Mouse (Mus musculus) intestine, embryonic 15.5 days (tissue): ENCODE data around the gene Ccdc185. TPM values are rescaled to one million over a fixed set of nuclear protein-coding genes. Genes with fewer than 3 reads are reported as not detected.

Source experiments
- ATAC-seq: fragments of 200-750 bp; cut with Nextera tagmentation; 2 replicates; pipeline ENCODE4 v1.8.0; 2017; ENCODE audit warnings: moderate TSS enrichment, moderate library complexity
- H3K27ac ChIP-seq: fragments of 300-500 bp; sonication (generic); 2 replicates; pipeline ENCODE4 v1.5.1; 2015; ENCODE audit warnings: mild to moderate bottlenecking, inconsistent platforms
- H3K27me3 ChIP-seq: fragments of 300-500 bp; sonication (generic); replicated peaks from 2 replicates; pipeline ENCODE4 v1.6.1; 2015; ENCODE audit warnings: inconsistent platforms
- H3K36me3 ChIP-seq: fragments of 300-500 bp; sonication (generic); 2 replicates; pipeline ENCODE4 v1.6.1; 2015; ENCODE audit warnings: inconsistent platforms
- H3K4me1 ChIP-seq: fragments of 300-500 bp; sonication (generic); replicated peaks from 2 replicates; pipeline ENCODE4 v1.6.1; 2015; ENCODE audit warnings: inconsistent platforms
- H3K4me2 ChIP-seq: fragments of 300-500 bp; sonication (generic); replicated peaks from 2 replicates; pipeline ENCODE4 v1.6.1; 2015; ENCODE audit warnings: mild to moderate bottlenecking, inconsistent platforms
- H3K4me3 ChIP-seq: fragments of 300-500 bp; sonication (generic); replicated peaks from 2 replicates; pipeline ENCODE4 v1.5.1; 2015; ENCODE audit warnings: inconsistent platforms
- H3K9ac ChIP-seq: fragments of 300-500 bp; sonication (generic); 2 replicates; pipeline ENCODE4 v1.6.1; 2015; ENCODE audit warnings: inconsistent platforms
- H3K9me3 ChIP-seq: fragments of 300-500 bp; sonication (generic); 2 replicates; pipeline ENCODE4 v1.6.1; 2016; ENCODE audit warnings: inconsistent platforms
- WGBS: fragments of 180-500 bp; shearing (Covaris S2); methylation state at CpG from one replicate; pipeline ENCODE4 v1.1.7; 2015; 5-methylcytosine and 5-hydroxymethylcytosine counted together
- polyA plus RNA-seq: library from polyadenylated mRNA; unstranded; fragments of >200 nt; fragmentation: Nextera tagmentation; extraction: Ambion mirVana; gene quantifications from 2 replicates; pipeline ENCODE4 v1.2.1, GENCODE M21; 2015

Gene Ccdc185
- polyA plus RNA-seq, 1 experiment from 2014 or later = not detected

DNA sequence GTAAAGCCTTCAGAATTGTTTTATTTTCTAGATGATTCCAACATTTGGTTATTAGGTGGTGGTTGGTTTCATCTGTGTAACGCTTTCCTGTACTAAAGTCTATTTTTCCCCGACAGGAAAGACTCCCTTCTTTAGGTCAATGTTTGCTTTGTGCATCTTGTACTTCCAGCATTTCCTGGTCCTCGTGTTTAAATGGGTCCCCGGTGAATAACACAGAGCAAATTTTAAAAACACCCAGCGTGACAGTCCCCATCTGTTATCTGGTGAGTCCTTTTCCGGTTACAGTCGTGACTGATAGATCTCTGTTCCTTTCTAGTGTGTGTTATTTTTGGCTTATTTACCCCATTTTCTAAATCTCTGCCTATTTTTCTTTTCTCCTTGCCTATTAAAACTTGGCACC lies 16.3 kb downstream of the Ccdc185 start:
- no peak for ATAC-seq
- WGBS = 14% methylated on average over 7 of the region's 7 CpGs

DNA sequence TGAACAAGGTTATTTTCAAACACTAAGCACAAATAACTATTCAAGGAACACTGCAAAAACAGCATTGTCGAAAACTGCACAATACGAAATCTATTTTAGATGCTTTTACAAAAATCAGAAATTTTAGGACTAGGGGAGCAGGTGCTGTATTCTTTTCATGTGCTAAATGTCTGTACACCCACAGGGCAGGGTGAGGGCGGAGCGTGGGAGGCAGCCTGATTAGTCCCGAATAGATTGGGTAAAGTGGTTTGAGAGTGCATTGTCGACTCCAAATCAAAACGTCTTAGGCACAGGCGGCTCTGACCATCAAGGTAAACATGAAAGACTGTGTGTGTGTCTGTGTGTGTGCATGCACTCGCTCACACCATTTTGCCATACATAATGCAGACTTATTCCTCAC lies 20.0 kb downstream of the Ccdc185 start:
- H3K27me3 ChIP-seq = no peaks in the 10 kb centered on the region
- ATAC-seq = no peak
- H3K9ac ChIP-seq = no peak overlapping the region
- H3K9me3 ChIP-seq = no peaks in the 10 kb centered on the region
- no peak overlapping the region for H3K27ac ChIP-seq
- no peak overlapping the region for H3K4me3 ChIP-seq
- no peaks in the 10 kb centered on the region for H3K4me1 ChIP-seq
- H3K36me3 ChIP-seq = no peaks in the 10 kb centered on the region
- no peak overlapping the region for H3K4me2 ChIP-seq
- WGBS = 82% methylated on average over 9 of the region's 9 CpGs

More for the DNA sequence above, 16.3 kb downstream of the Ccdc185 start:
- Histone ChIP-seq H3K4me3 (no peak overlapping the region), H3K27me3 (no peaks in the 10 kb centered on the region), H3K27ac (no peak overlapping the region), H3K36me3 (no peaks in the 10 kb centered on the region), H3K9ac (no peak overlapping the region), H3K4me2 (no peak overlapping the region), H3K4me1 (peaks cover 3% of the 10 kb centered on the region; the same call in 1 of the 2 replicates), H3K9me3 (no peaks in the 10 kb centered on the region)

DNA sequence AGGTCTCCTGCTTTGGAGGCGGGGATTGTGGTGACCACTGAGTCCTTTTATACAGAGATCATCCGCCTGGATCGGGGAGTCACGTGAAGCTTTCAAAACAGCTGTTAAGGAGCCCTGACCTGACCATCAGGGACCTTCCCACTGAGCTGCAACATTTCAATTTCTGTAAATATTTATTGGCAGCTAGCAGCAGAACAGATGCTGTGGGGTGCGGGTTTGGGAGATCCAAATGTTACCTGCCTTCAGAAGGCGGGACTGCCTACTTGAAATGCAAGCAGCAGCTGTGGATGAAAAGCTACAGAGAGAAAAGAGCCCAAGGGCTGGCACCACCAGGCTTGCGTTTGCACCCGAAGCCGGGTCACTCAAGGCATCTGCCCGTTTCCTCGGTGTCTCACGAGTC lies 21.4 kb downstream of the Ccdc185 start:
- no peak overlapping the region for H3K4me3 ChIP-seq
- WGBS = 48% methylated on average over 12 of the region's 12 CpGs
- no peaks in the 10 kb centered on the region for H3K27me3 ChIP-seq
- no peak overlapping the region for H3K9ac ChIP-seq
- no peak for ATAC-seq
- H3K27ac ChIP-seq = no peak overlapping the region
- H3K9me3 ChIP-seq = no peaks in the 10 kb centered on the region
- H3K4me2 ChIP-seq = no peak overlapping the region
- H3K4me1 ChIP-seq = no peaks in the 10 kb centered on the region
- H3K36me3 ChIP-seq = no peaks in the 10 kb centered on the region

DNA sequence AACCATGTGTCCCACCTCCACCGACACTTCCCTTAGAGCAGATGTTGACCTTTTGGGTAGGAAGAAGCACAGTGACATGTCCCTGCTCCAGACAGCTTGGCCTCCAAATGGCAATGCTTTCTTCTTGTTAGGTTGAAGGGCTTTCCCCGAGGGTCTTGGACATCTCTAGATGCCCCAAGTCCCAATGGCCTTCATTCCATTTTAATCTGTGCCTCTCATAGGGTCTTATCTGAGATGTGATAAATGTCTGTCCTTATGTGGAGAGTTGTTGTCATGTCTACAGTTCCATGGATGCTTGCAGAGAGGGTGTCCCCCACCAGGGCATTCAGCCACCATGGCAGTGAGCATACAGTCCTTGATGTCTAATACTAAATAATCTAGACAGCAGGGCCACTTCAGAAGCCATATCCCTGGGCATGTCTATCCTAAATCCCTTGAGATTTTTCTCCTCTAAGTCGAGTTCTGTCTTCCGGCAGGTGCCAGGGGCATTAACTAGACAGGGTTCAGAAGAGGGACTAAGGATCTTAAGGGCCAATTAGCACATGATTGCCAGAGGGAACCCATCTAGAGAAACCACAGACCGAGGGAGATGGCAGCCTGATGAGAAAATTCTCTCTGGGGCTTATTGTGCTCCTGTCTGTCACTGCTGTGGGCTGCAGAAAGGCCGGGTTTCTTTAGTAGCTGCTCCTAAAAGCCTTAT lies 34.6 kb downstream of the Ccdc185 start:
- Histone ChIP-seq H3K4me1 (no peaks in the 10 kb centered on the region), H3K4me3 (no peak overlapping the region), H3K27me3 (no peaks in the 10 kb centered on the region), H3K9me3 (no peaks in the 10 kb centered on the region), H3K4me2 (no peak overlapping the region), H3K36me3 (no peaks in the 10 kb centered on the region), H3K9ac (no peak overlapping the region), H3K27ac (no peak overlapping the region)
- ATAC-seq = no peak
- WGBS = 78% methylated on average over 6 of the region's 6 CpGs

DNA sequence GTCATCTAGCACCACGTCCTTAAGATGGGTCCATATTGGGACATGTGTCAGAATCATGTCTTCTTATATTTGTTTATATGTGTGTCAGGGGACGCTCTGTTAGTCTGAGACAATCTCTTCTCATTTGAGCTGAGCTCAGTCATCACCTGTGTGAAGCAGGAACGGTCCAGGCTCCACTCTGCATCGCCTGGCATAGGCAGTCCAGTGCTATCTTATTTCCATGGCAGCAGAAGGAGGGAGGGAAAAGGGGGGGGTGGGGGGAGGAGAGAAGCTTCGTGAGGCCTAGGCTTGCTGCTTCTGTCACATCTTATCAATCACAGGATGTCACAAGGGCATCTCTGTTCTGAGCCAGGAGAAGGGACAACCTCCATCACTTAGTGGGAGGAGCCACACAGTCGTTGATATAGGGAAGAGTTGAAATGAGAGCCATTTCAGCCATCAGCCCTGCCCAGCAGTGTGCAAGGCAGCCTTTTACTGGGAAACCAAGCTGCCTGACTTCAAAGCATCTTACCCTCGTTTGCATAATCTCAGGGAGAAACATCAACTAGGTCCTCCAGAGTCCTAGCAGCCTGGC lies 37.5 kb downstream of the Ccdc185 start:
- H3K4me1 ChIP-seq = no peaks in the 10 kb centered on the region
- 32% methylated on average over 7 of the region's 7 CpGs for WGBS
- H3K36me3 ChIP-seq = no peaks in the 10 kb centered on the region
- no peaks in the 10 kb centered on the region for H3K9me3 ChIP-seq
- no peak for ATAC-seq
- H3K4me3 ChIP-seq = no peak overlapping the region
- H3K4me2 ChIP-seq = no peak overlapping the region
- H3K9ac ChIP-seq = no peak overlapping the region
- H3K27me3 ChIP-seq = no peaks in the 10 kb centered on the region
- no peak overlapping the region for H3K27ac ChIP-seq

DNA sequence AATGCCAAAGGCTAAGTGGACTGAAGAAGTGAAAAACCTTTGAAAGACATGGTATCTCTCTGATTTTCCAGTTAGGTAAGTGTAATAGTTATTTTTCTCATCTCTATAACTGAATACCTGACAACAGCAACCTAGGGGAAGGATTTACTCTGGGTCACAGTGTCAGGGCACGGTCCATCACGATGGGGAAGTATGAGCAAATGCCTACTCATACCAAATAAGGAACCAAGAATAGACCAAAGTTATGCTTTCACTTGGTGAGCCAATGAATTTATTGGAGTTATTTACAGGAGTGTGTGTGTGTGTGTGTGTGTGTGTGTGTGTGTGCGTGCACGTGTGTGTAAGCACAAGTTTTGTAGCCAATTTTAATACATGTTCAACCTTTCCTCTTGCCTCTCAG lies 41.5 kb downstream of the Ccdc185 start:
- WGBS = 95% methylated on average over 4 of the region's 4 CpGs
- Histone ChIP-seq H3K27me3 (no peaks in the 10 kb centered on the region), H3K4me2 (no peak overlapping the region), H3K4me3 (no peak overlapping the region), H3K36me3 (no peaks in the 10 kb centered on the region), H3K27ac (no peak overlapping the region), H3K9me3 (no peaks in the 10 kb centered on the region), H3K4me1 (no peaks in the 10 kb centered on the region), H3K9ac (no peak overlapping the region)
- ATAC-seq = no peak

DNA sequence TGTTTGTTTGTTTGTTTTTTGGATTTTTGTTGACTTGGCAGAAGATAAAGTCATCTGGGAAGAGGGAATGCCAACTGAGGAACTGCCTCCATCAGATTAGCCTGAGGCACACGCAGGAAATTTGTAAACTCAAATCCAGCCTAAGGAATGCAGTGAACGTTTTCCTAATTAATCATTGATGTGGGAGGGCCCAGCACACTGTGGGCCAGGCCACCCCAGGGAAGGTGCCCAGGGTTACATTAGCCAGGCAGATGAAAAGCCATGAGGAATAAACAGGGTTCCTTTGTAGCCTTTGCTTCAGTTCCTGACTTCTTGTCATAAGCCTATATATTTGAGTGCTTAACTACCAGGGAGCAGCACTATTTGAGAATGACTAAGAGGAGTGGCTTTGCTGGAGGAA lies 44.1 kb downstream of the Ccdc185 start:
- H3K36me3 ChIP-seq = no peaks in the 10 kb centered on the region
- H3K27ac ChIP-seq = no peak overlapping the region
- H3K27me3 ChIP-seq = no peaks in the 10 kb centered on the region
- no peaks in the 10 kb centered on the region for H3K4me1 ChIP-seq
- no peak overlapping the region for H3K4me3 ChIP-seq
- 26% methylated on average over 2 of the region's 2 CpGs for WGBS
- H3K4me2 ChIP-seq = no peak overlapping the region
- ATAC-seq = no peak
- no peaks in the 10 kb centered on the region for H3K9me3 ChIP-seq
- H3K9ac ChIP-seq = no peak overlapping the region

DNA sequence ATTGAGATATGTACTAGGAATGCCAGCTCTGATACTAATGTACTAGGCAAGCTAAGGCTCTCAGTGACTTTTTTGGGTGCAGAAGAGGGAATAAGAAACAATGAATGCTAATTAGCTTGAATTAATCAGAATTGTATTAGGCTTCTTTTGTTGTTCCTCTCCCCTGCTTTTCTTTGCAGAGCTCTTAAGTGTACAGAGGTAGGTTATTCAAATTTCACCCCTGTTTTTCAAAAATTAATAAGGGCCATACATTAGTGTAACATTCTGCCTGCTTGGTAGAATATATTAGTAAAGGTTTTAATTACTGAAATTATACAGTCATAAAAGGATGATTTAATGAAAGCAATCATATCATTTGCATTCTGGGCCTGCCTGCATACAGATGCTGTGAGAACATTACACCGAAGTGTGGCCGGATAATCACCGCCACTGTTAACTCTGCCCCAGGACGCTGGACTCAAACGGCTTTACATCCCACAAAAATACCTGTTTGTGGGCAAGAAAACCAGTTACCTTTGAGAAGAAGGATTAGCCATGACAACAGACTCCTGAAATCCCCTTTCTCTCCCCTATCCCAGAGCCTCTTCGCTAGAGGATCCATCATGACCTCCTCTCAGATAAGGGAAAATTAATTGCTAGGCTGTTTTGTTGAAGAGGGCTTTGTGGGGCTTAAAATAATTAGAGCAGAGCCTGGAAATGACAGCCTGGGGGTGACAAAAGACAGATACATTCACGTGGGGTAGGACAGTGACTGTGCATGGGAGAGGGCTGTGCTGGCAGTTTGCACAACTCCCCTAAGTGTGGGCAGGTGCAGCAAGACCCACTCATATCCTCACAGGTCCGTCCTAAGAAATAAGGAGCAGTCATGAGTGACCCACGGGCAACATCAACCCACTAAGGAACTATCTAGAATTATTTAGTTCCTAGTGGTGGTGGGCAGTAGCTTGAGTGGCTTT lies 49.3 kb downstream of the Ccdc185 start:
- Histone ChIP-seq H3K4me3 (no peak overlapping the region), H3K9me3 (no peaks in the 10 kb centered on the region), H3K9ac (no peak overlapping the region), H3K4me2 (no peak overlapping the region), H3K27me3 (no peaks in the 10 kb centered on the region), H3K27ac (no peak overlapping the region), H3K36me3 (no peaks in the 10 kb centered on the region), H3K4me1 (no peaks in the 10 kb centered on the region)
- WGBS = 53% methylated on average over 9 of the region's 9 CpGs
- no peak for ATAC-seq

Other genes starting within 250 kb of the Ccdc185 start
- 85.5 and 95.1 TPM in 2 replicates for gene Capn2, start 231.6 kb downstream of the Ccdc185 start, polyA plus RNA-seq
- 2.5 and 3.3 TPM in 2 replicates for gene Capn8, start 184.2 kb downstream of the Ccdc185 start, polyA plus RNA-seq
- gene Susd4, start 14.7 kb upstream of the Ccdc185 start, polyA plus RNA-seq = 15.1 and 15.5 TPM in 2 replicates
- 4.0 and 4.4 TPM in 2 replicates for gene Tlr5, start 205.6 kb upstream of the Ccdc185 start, polyA plus RNA-seq